Mouse (Mus musculus): Measurements from ENCODE around the gene Ipo7.

DNA sequence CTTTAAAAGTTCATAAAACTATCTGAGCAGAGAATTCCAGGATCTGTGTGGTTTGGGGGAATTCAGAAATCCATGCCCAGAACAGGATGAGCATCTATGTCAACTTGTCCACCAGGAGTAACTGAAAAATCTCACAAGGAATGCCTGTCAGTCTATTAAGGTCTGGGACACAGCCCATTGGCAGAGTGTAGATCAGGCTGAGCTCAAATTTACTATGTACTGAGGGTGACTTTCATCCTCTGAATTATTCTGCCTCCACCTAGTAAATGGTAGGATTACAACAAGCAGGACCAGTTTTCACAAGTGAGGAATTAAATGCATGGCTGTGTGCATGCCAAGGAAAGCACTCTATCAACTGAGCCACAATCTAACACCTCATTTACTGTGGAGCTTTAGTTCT, 48.5 kb upstream of the Ipo7 start:
- TF ChIP-seq GATA1 (IDR thresholded peaks at IDR 0.05; ENCODE audit: borderline replicate concordance, low read length) = no peak
- TF ChIP-seq FLI1 (IDR thresholded peaks at IDR 0.05; ENCODE audit: low read length) = no peak
